Mouse (Mus musculus): ENCODE measurements around the gene Src. TPM values are rescaled to one million over a fixed set of nuclear protein-coding genes. Genes with fewer than 3 reads are reported as not detected.
"Not testable (repeated sequence)": the region's sequence is repeated elsewhere in the genome, so short reads cannot be mapped to it uniquely, and the experiment has no call there.

The Src gene
- total RNA-seq (2021), result 10 to 100 TPM; 13.3 to 13.6 TPM
- long read RNA-seq, experiment 1, partial matches to known transcripts, result 0 of 3 reads
- long read RNA-seq, experiment 1, other reads (novel, unspliced or antisense), result 2 of 3 reads
- long read RNA-seq, experiment 2, partial matches to known transcripts, result 0 of 5 reads
- long read RNA-seq, experiment 2, other reads (novel, unspliced or antisense), result 3 of 5 reads

- no peak for DNase-seq (ENCODE audit: low spot score in 2 of 2)
These were observed at the start of gene Src for GRCm38 (mm10) chr2:157418206-157418605. TSS of gene Src (plus strand) at chr2:157418444.

- no peak for DNase-seq (ENCODE audit: low spot score in 2 of 2)
These were observed 46.5 kb upstream of the Src start for GRCm38 (mm10) chr2:157371696-157372095.

- DNase-seq (ENCODE audit: low spot score in 2 of 2), result no peak
These were observed 44.6 kb upstream of the Src start for GRCm38 (mm10) chr2:157373681-157374080.

- DNase-seq (ENCODE audit: low spot score in 2 of 2), result no peak
These were observed 43.2 kb upstream of the Src start for GRCm38 (mm10) chr2:157375051-157375450.

GRCm38 (mm10) chr2:157375794-157376757, 42.2 kb upstream of the Src start:
- DNase-seq (ENCODE audit: low spot score in 2 of 2), result no peak

GRCm38 (mm10) chr2:157376995-157377394, 41.2 kb upstream of the Src start:
- no peak for DNase-seq (ENCODE audit: low spot score in 2 of 2)

GRCm38 (mm10) chr2:157384836-157385235, 33.4 kb upstream of the Src start:
- DNase-seq (ENCODE audit: low spot score in 2 of 2), result no peak

- DNase-seq (ENCODE audit: low spot score in 2 of 2), result not testable (repeated sequence)
These were observed 29.2 kb upstream of the Src start for GRCm38 (mm10) chr2:157388901-157389590.

GRCm38 (mm10) chr2:157389591-157389921, 28.7 kb upstream of the Src start:
- no peak for DNase-seq (ENCODE audit: low spot score in 2 of 2)

- no peak for DNase-seq (ENCODE audit: low spot score in 2 of 2)
These were observed 25.9 kb upstream of the Src start for GRCm38 (mm10) chr2:157392331-157392730.

- no peak for DNase-seq (ENCODE audit: low spot score in 2 of 2)
These were observed 24.7 kb upstream of the Src start for GRCm38 (mm10) chr2:157393549-157393948.

GRCm38 (mm10) chr2:157394868-157395267, 23.4 kb upstream of the Src start:
- DNase-seq (ENCODE audit: low spot score in 2 of 2), result no peak

GRCm38 (mm10) chr2:157395371-157395770, 22.9 kb upstream of the Src start:
- DNase-seq (ENCODE audit: low spot score in 2 of 2), result no peak

- DNase-seq (ENCODE audit: low spot score in 2 of 2), result no peak
These were observed 22.3 kb upstream of the Src start for GRCm38 (mm10) chr2:157395960-157396359.

GRCm38 (mm10) chr2:157397376-157397775, 20.9 kb upstream of the Src start:
- DNase-seq (ENCODE audit: low spot score in 2 of 2), result no peak

GRCm38 (mm10) chr2:157398539-157398938, 19.7 kb upstream of the Src start:
- no peak for DNase-seq (ENCODE audit: low spot score in 2 of 2)

GRCm38 (mm10) chr2:157399797-157400196, 18.4 kb upstream of the Src start:
- DNase-seq (ENCODE audit: low spot score in 2 of 2), result no peak

GRCm38 (mm10) chr2:157400491-157400890, 17.8 kb upstream of the Src start:
- no peak for DNase-seq (ENCODE audit: low spot score in 2 of 2)

GRCm38 (mm10) chr2:157401261-157401660, 17.0 kb upstream of the Src start:
- no peak for DNase-seq (ENCODE audit: low spot score in 2 of 2)

- DNase-seq (ENCODE audit: low spot score in 2 of 2), result peak in 1 of 2 experiments; percentile 52
These were observed 10.6 kb upstream of the Src start for GRCm38 (mm10) chr2:157407596-157407995.

GRCm38 (mm10) chr2:157409793-157410533, 8.3 kb upstream of the Src start:
- DNase-seq (ENCODE audit: low spot score in 2 of 2), result no peak

Measured in gastrocnemius, postnatal 4 days (tissue).